Mouse (Mus musculus) thymus, postnatal 4 days (tissue): ENCODE data around the gene Xrcc3.

Source experiments
- DNase-seq: peaks from one replicate; pipeline ENCODE4 v3.0.0; 2021

Xrcc3 gene

DNA sequence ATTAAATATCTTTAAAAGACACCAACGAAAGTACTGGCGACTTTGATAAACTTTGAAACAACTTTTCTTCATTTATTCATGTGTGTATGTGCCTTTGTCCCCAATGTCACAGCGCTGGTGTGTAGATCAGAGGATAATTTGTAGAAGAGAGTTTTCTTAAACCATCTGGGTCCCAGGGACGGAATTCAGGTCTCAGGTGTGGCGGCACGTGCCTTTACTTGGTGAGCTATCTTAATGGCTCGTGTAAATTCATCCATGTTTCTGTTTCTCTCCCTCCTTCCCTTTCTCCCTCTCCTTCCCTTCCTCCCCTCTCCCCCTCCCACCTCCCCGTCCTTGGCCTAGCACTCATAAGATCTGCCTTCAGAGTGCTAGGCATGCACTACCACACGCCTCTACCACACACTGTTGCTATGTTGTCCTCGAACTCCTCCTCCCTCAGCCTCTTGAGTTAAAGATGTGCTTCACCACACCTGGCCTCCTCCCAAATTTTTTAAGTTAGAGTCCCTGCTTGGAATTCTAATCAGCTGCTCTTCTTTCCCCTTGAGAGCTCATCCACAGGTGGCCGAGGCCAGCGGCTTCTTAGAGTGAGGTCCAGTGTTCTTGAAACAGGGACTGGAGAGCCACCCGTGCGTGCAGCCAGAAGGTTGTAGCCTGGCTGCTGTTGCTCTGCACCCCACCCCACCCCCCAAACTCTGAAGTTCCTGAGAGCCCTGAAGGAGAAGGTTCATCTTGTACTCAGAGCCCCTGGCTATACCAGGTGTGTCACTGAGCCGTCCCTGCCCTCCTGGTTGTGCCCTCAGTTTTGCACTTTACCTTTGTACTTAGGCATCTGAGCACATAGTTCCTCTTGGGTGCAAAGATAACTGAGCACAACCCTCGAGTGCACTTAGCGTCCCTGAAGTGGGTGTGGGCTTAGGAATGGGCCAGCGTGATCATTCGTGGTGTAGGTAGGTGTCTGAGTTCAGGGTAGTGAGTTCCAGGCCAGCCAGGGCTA, 1.4 kb upstream of the Xrcc3 start:
- DNase-seq: no peak

DNA sequence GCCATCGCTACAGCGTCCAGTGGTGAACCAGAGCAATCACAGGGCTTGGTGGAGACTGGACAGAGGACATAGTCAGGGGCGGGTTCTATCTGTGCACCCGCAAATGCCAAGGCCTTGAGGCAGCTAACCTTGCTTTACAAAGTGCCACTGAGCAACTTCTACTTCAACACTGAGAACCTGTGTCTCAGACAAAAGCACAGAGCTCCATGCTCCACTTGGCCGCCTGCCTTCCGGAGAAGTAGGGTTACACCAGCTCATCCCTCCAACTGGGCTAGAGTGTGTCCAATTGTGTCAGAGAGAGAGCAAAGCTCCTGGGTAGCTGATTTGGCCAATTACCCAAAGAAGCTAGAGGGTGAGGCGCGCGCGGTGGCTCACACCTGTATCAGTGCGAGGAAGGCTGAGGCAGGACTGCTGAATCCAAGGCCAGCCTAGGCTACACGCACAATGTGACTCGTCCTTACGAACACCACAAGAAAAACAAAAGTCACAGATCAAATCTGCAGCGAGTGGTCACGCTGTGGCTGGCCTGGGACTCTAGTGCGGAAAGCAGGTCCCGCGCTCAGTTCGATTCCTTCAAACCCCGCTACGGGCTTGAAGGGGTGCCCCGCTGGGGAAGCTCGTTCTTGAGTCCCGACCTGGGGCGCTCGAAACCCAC, 435 bp downstream of the Xrcc3 start:
- no peak for DNase-seq

DNA sequence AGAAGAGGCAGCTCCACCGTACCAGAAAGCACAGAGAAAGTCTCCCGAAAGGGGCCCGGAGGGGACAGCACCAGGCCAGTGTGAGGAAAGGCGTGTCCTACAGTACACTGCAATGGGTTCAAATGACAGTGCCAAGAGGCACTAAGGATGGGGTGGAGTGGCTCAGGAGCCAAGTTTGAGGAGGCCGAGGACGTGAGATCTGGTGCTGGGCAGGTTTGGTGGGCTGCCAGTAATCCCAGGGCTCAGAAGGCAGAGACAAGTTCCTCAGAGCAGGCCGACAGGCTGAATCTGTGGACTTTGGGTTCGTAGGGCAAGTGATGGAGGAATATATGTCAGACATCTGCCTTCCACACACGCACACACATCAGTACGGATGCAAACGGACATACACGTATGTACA, 1.1 kb downstream of the Xrcc3 start:
- DNase-seq: no peak

DNA sequence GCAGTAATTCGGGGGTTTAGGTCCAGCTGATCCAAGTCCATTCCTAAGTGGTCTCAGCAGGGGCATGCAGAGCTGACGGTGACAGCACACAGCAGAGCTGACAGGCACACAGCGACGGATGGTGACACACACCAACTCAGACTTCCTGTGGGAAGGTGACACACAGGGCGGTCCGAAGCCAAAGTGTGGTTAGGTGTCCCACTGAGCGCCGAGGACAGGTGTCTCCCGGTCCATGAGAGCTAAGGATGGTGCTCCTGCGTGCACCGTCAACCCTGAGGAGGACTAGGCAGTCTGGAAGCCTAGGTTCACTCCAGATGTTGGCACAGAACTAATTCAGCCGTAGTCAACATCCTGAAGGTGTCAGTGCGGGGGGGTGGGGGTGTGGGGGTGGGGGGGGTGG, 1.6 kb downstream of the Xrcc3 start:
- no peak for DNase-seq

DNA sequence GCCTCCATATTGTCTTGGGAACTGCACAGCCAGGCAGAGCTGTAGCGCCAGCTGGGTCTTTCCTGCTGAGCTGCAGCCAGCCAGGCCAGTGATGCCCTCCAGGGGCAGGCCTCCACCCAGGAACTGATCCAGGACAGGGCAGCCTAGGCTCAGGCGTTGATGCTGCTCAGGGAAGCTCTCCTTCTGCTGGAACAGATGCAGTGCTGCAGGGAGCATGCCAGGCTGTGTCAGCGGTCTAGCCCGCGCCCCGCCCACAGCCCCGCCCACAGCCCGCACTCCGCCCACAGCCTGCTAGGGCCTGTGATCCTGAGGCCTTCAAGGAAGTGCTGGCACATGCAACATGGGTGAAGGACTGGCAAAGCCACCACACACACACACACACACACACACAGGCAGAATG, 3.9 kb downstream of the Xrcc3 start:
- DNase-seq: peak; percentile 82

DNA sequence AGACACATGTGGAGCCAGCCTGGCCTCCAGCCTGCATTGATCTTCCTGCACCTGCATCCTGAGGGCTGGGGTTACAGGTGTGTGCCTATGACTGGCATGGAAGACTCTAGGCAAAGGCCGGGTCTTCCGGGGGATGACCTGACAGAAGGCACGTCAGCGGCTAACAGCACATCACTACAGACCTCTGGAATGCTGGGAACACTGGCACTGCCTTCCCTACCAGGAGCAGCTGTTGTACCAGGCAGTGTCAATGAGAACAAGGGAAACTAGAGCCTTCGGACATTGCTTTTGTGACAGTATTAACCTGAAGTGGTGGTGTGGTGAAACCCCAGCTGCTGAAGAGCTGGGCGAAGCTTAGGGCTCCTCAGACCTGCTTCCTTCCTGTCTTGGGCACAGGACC, 4.9 kb downstream of the Xrcc3 start:
- no peak for DNase-seq

DNA sequence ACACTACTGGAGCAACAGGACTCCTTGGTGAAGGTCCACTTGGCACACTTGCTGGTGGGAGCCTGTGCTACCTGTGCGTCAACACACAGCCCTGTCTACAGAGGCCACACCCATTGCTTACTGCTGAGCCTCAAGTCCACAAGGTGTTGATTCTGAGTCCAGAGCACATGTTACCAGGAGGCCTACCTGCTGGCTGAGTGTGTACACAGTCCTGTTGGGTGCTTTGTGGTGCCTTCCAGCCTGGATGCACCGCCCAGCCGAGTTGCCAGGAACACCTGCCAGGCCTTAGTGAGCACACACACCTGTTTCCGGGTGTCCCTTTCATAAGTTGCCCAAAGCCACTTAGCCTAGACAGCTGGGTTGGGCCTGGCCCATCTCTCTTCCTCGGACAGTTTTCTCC, 10.1 kb downstream of the Xrcc3 start:
- no peak for DNase-seq

DNA sequence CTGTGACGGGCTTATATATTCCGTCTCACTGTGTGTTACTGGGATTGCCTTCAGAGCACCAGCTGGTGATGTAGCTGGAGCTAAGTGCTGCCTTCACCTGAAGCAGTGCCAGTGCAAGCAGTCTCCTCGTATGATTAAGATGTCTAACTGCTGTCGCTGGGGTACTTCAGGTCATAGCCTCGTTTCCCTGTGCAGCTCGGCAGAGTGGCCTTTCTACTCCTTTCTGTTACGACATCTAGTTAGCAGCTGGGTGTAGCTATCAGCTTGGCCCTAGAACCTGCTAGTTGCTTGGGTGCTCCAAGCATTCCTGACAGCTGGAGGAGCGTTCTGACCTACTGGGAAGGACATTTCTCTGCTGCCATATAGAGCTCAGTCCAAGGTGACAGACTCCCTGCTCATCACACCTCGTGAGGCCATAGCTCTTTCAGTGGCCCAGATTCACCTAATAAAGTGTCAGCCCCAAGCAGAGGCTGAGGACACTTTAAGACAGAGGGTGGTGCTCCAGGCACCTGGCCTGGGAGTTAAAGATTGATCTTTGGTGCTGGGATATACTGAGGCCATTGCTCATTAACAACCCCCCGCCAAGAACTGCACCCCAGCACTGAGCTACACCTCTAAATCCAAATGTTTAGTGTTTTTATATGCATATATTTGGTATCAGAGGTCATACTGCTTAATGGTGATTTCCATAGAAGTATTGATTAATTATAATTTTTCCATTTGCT, 13.1 kb downstream of the Xrcc3 start:
- DNase-seq: no peak

DNA sequence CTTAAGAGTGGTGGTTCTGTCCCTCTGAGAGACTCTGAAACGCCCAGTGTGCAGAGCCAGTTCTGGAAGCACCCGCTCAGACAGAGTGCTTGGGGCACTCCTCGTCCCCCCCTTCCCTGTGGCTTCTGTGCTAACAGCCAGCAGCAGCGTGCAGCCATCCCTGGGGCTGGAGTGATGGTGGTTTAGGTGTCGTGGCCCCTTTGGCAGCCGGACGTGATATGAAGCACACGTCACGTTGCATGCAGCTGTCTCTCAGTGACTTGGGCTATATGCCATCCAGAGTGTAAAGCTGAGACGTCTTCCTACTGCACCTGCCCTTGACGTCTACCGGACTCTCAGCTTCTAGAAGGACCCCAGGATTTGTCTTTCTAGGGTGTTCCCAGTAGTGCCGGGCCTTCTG, 15.2 kb downstream of the Xrcc3 start:
- DNase-seq: no peak

DNA sequence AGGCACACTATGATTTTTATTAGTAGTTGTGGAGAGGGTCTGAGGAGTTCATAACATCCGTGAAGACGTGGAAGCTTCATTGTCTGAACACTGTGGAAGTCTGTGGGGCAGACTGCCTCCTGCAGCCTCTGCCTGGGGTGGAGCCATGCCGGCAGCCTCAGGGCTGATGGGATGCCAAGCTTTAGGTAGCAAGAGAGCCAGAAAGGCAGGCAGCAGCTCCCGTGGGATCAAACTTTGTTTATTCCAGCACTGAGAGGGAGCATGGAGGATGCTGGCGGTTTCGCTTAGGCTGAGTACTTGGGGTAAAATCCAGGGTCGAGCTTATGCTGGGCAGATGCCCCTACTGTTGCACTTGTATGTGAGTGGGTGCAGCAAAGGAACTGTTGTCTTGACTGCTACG, 16.4 kb downstream of the Xrcc3 start:
- DNase-seq: no peak

DNA sequence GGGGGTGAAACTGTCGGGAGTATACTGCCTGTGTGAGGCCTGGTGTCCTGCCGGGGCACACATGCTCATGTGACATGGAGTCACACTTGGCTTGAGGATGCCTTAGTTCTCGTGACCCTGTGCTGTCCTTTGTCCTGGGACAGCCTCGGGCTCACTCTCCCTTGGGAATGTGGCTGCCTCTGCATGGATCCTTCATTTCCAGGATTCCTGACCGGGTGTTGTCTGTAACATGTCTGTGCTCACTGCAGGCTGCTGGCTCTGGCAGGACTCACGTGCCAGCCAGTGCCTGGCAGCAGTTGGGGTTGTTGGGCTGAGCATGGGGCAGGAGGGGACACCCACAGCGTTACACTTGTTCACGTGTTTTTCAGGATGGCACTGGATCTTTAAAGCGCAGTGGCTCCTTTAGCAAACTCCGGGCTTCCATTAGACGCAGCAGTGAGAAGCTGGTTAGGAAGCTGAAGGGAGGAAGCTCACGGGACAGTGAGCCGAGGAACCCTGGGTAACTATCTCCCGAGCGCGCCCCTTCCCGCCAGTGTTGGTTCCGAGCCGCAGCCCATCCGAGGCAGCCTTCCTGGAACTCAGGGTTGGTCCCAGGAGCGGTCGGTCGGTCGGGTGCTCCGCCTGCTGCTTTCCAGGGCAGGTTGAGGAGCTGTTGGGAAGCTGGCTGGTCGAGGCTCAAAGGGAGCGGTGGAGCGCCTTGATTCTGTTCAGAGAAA, 18.3 kb downstream of the Xrcc3 start:
- no peak for DNase-seq

DNA sequence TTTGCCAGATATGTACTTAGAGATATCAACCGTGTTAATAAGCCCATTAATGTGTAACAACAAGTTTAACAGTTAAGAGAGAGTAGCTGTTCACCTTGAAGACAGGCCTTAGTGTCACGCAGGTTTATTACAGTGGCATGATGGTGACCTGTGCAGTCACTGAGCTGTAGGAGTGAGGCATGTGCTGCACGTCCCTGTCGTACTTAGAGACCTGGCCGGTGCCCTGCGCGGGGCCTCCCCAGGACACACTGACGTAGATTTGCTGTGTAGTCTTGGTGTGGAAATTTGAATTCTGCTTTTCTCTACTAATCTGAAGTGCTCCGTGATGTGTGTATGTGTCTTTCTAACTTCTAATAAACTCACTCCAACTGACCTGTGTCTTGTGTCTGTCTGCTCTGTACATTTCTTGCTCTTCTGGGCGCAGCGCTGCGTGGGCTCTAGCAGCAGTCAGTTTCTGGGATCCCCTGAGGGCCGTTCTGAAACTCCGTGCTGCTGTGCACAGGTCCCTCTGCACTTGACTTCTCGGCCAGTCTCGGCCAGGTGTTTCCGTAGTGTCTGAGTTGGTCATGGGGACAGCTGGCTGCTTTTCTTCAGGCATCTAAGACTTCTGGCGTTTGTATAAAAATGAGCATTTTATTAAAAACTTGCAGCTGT, 19.0 kb downstream of the Xrcc3 start:
- DNase-seq: no peak

DNA sequence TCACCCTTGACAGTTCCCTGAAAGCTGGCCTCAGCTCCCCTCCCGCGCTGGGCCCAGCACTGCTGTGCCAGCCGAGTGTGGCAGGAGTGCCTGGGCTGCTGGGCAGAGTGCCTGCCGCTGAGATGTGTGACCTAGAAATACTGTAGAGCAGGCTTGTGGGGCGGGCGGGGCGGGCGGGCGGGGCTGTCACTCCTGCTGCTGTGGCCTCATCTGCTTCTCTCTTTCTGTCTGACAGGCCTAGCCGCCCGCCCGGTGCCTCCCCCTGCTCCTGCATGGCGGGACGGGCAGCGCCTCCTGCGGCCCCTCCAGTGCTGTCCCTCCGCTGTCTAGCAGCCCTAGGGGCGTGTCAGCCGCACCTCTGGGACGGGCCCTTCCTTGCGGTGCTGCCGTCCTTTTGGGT, 19.6 kb downstream of the Xrcc3 start:
- DNase-seq: no peak

DNA sequence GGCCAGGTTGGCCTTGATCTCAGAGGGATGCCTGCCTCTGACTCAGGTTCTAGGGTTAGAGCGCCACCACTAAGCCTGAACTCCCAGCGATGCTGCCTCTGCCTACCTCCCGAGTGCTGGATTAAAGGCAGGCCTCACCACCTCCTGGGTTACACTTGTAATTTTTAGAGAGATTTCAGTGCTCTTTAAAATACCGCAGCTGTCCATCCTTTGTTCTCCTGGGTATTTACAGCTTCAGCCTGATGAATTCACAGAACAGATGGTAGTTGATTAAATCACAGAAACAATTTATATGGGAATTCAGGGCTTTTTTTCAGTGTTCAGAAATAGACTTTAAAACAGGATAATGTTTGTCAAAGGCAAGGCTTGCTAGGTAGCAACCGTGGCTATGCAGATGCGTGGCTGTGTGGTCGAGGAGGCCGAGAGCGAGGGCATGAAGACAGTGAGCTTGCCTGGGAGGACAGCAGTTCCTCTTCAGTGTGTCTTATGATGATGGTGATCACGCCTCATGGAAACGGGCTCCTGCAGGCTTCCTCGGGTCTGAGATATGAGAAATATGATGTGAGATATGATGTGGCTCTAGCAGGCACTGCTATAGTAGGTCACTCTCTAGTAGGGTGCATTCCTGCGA, 22.1 kb downstream of the Xrcc3 start:
- no peak for DNase-seq

DNA sequence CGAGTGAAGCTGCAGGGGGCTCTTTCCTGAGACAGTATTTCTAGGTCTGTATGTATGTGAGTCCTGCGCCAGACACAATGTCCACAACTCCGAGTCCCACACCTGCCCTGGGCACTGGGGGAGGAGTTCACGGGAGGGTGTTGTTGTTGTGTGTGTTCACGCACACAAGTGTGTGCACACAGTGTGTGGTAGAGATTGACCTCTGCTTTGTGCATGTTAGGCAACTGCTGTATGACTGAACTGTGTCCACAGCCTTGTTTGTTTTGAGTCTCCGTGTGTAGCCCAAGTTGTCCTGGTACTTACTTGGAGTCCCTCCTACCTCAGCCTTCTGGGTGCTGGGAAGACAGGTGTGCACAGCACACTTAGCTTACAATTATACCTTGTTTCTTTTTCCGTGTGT, 23.0 kb downstream of the Xrcc3 start:
- no peak for DNase-seq

DNA sequence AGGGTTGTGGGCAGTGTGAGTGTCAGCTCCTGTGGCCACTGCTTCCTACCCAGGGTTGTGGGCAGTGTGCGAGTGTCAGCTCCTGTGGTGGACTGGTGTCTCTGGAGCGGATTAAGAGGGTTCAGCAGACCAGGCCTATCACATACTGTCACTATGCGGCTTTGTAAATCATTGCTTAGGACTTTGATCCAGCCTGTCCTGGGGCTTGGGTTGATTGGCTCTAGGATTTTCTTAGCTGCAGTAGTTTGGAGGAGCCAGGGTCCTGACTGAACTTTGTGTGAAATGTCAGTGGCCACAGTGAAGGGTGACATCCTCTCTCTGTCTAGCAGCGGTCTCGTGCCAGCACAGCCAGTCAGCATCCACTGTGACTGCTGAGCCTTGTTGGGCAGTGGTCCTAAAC, 23.6 kb downstream of the Xrcc3 start:
- DNase-seq: no peak

DNA sequence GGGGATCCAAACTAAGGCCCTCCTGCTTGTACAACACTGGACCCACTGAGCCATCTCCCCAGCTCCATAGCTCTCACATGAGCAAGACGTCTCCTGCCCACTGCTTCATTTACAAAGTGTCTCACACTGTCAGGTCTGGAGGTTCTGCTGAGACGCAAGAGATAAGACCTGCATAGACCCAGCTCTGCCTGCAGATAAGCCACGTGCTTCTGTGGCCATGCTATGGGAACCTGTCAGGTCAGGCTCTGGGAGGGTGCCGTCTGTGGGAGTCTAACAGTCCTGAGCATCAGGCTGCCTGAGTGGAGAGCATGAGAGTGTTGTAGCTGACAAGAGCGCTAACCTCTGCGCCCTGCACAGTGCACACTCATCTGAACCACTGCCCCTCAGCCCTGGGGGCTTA, 26.7 kb downstream of the Xrcc3 start:
- no peak for DNase-seq

DNA sequence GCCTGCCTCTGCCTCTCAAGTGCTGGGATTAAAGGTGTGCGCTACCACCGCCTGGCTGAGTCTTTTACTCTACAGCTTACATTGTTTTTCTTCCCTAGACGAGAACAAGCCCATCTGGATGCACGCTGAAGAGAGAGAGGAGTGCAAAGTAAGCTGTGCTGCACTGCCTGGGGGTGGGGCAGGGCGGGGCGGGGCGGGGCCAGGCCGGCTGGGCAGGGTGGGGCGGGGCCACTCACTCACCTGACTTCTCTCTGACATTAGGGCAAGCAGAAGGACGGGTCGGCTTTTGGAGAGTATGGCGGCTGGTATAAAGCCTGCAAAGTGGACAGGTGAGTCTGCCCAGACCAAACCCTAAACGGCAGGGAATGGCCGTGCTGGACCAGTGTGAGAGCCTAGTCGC, 28.5 kb downstream of the Xrcc3 start:
- DNase-seq: no peak

DNA sequence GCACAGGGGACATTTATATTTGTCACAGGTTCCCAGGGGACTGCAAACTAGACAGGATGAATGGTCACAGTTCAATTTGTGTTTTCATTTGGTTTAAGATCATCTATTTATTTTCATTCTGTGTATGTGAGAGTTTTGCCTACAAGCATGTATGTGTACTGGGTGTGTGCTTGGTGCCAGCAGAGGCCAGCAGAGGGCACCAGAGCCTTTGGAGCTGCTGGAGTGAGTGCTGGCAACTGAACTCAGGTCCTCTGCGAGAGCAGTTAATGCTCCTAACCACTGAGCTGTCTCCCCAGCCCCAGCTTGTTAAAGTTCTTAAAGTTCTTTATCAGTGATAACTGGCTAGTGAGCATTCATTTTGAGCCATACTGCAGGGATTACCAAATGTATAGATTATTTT, 34.1 kb downstream of the Xrcc3 start:
- DNase-seq: peak; percentile 41

DNA sequence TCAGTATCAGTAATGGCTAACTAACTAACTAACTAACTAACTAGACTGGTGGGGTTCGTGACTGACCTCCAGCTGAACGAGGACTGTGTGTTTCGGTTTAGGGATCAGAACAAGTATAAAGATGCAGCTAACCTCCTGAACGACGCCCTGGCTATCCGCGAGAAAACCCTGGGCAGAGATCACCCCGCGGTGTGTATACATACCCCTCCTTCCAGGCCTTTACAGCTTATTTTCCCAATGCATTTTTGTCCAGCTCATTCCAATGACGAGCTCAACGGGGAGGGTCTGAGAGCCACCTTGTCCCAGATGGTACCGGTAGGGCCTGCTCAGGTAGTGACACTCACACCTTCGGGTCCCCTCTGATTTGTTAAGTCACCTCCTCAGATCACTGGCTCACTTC, 35.8 kb downstream of the Xrcc3 start:
- no peak for DNase-seq

DNA sequence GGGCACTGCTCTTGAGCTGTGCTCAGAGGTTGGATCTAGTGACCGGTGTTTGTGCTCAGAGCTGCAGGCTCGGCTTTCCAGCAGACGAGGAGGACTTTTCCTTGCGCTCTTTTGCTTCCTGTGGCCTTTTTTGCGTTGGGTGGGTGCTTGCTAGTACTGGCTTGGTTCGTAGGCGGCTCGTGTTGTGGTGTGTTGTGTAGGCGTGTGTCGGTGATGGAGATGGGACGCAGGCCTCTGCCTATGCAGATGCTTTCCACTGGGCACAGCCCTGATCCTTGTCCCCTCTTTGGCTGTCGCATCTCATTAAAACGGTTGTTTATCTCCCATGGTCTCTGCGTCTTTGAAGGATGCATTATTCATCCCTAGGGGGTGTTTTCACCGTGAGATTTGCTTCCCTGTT, 38.8 kb downstream of the Xrcc3 start:
- no peak for DNase-seq

DNA sequence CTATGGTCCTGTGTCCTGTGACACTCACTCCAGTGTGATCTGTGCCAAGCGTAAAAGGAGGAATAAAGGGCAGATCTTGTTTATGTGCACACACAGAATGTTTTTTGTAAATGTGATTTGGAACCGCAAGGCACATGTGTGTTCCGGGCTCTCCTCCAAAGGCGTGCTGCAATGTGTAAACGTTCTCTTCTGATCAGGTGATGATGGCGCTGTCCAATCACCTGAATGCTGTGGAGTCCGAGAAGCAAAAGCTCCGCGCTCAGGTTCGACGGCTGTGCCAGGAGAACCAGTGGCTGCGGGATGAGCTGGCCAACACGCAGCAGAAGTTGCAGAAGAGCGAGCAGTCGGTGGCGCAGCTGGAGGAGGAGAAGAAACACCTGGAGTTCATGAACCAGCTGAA, 39.5 kb downstream of the Xrcc3 start:
- no peak for DNase-seq
